Mouse (Mus musculus) brain, embryonic 14.5 days (tissue): ENCODE results near the gene Slc23a2. TPM values are rescaled to one million over a fixed set of nuclear protein-coding genes. Genes with fewer than 3 reads are reported as not detected.

Source experiments
- DNase-seq: peaks from one replicate; pipeline ENCODE4 v3.0.0-alpha.2; 2011; ENCODE audit warnings: low read depth
- CTCF ChIP-seq: fragments of 200-500 bp; IDR thresholded peaks from 2 replicates; pipeline ENCODE4 v1.5.1; 2012; ENCODE audit warnings: inconsistent platforms, mild to moderate bottlenecking, moderate library complexity, borderline replicate concordance; ENCODE audit not compliant: insufficient read depth, insufficient read length; ENCODE audit errors: extremely low read depth
- POLR2A ChIP-seq: fragments of 200-500 bp; IDR thresholded peaks from 2 replicates; pipeline ENCODE4 v1.6.1; 2012; ENCODE audit warnings: mild to moderate bottlenecking, inconsistent platforms, borderline replicate concordance; ENCODE audit not compliant: poor library complexity, insufficient read depth, insufficient read length, severe bottlenecking; ENCODE audit errors: extremely low read depth
- polyA plus RNA-seq: library from polyadenylated mRNA; depleted of rRNA; stranded (reverse); fragments of >200 nt; gene quantifications from 2 replicates; pipeline ENCODE4 v1.2.3, GENCODE M21; 2012

Slc23a2 gene
- polyA plus RNA-seq, 1 experiment = 40.9 TPM

DNA sequence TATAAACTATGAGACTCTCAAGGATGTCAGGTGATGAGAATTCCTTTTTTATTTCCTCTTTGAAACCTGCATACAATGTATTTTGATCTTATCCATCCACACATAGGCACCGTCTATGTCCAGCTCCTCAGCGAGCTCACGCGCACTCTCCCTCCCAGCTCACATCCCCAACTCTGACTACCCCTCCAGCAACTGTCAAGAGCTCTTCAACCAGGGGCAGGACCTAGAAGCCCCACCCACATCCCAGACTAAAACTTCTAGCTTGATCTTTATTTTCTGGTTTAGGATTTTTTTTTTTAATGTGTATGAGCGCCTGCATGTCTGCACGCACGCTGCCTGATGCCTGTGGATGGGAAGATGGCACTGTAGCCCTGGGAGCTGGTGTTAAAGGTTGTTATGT lies 14.9 kb downstream of the Slc23a2 start:
- TF ChIP-seq CTCF (no peak), POLR2A (no peak)
- no peak for DNase-seq

DNA sequence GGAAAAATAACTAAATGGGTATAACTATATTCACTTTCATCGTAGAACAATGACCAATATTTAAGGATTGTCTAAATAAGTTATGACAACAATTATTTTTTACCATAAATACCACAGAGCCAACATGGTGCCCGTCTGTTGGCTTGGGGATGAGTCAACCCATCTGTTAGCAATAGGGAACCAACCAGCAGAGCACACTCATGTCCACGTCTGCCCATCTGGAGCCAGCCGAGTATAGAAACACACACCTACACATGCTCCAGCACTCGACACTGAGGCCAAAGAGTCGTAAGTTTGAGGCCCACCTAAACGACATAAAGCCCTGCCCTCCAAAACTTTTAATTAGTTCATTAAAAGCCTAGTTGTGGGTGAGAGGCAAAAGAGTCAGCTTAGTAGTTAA lies 15.7 kb downstream of the Slc23a2 start:
- DNase-seq = no peak
- TF ChIP-seq POLR2A (no peak), CTCF (no peak)

DNA sequence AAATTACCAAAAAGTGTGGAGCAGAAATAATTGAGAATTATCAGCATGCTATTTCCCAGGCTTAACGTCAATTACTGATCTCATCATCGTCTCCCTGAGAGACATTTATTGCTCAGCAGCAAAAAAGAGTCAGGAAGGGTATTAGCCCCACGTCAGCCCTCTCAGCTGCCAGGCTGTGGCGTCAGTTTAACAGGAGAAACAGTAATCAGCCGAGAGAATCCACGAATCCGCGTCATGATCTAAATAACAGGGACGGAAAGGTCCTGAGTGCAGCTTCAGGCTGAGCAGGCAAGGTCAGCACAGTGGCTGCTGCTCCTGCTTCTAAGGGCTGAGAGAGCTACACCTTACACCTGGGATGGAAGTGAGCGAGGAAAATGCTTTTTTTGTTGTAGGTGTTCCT lies 17.0 kb downstream of the Slc23a2 start:
- no peak for TF ChIP-seq POLR2A

DNA sequence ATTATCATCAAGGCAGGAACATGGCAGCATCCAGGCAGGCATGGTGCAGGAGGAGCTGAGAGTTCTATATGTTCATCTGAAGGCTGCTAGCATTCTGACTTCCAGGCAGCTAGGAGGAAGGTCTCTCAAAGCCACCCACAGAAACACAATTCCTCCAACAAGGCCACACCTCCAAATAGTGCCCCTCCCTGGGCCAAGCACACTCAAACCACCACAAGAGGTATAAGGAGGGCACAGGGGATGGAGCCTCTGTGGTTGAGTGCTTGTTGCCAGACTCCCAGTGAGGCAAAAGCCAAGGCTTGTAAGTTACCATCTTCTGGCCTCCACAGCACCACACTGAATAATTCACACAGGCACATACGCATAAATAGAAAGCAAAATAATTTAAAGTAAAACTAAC lies 18.6 kb downstream of the Slc23a2 start:
- TF ChIP-seq CTCF (no peak), POLR2A (no peak)
- DNase-seq = no peak

More for the DNA sequence above, 17.0 kb downstream of the Slc23a2 start:
- DNase-seq = no peak

DNA sequence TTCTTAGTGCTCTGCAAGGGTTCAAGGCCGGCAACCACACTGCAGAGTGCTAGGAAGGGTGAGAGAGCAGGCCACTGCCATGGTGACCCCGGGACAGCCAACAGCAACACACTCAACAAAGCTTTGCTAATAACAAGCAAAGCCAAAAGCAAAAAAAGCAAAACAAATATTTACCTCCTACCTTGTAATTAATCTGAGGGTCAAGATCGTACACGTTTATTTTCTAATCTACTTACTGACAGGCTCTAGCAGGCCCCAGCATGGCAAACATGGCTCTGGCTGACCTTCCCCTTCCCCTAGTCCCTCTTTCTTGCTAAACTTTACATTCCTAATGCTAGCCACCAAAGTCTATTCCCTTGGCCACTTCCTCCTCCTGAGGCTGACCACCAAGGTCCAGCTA lies 21.8 kb downstream of the Slc23a2 start:
- DNase-seq = no peak
- TF ChIP-seq CTCF = no peak
- no peak for TF ChIP-seq POLR2A

DNA sequence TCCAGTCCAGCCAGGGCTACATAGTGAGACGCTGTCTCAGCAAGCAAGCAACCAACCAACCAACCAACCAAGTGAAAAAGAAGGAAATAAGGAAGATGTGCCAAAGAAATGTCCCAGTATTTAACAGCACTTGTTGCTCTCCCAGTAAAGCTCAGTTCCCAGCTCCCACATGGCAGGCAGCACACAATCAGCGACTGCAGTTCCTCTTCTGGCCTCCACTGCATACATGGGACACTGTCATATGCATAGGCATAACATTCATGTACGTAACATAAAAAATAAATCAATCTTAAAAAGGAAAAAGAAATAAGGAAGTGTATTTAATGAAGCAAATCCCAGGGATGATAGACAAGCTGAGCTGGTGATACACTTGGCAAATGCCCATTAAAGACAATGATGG lies 23.9 kb downstream of the Slc23a2 start:
- TF ChIP-seq POLR2A (no peak), CTCF (no peak)

DNA sequence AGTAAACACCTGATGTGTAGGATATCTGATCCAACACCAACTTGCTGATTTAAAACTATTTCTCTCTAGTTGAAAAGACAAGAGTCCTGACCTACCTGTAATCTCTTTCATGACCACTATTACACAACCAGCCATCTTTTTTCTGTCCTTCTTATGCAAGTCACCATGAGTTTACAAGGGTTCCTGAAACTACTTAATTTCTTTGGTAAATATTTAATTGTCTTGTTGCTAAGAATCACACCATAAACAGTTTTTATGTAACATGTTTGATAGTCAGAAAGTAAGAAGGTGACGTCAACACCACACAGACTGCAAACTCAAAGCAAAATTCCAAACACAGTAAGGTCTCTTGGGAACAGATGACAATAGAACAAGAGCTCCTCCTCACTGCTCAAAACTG lies 26.3 kb downstream of the Slc23a2 start:
- DNase-seq = no peak
- TF ChIP-seq CTCF (no peak), POLR2A (no peak)

More for the DNA sequence above, 23.9 kb downstream of the Slc23a2 start:
- DNase-seq = no peak

DNA sequence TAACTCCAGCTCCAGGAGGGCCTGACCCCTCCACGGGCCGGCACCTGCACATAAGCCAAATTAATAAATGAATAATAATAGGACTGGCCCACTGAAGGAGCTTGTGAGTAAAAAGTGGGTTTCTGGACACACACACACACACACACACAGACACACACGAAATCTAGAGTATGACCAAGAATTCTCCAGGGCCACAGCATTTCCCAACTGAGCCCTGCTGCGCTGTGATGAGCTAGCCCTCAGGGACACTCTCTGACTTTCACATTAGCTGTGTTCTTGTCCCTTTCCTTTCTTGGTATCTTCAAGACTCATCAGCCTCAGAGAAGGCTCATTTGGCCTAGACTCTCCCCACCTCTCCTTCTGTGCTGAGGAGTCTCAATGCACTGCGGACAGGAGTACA lies 29.0 kb downstream of the Slc23a2 start:
- DNase-seq = no peak
- TF ChIP-seq POLR2A = no peak
- no peak for TF ChIP-seq CTCF

DNA sequence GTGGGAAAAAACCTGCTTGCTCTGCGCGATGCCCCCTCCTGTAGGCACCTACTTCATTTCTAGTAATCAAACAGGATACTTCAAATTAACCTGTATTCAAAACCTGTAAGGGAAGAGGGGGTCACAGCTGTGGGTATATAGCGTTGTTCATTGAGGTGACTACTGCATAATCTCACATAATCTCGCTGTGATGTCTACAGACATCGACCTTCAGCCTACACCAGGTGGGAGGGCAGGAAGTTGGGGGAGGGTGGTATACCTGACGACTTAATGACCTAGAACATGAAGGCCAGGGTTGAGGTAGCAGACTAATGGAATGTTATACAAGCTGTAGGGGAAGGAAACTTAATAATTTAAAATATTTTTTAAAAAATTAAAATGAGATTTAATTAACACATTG lies 29.6 kb downstream of the Slc23a2 start:
- TF ChIP-seq POLR2A (no peak), CTCF (no peak)

DNA sequence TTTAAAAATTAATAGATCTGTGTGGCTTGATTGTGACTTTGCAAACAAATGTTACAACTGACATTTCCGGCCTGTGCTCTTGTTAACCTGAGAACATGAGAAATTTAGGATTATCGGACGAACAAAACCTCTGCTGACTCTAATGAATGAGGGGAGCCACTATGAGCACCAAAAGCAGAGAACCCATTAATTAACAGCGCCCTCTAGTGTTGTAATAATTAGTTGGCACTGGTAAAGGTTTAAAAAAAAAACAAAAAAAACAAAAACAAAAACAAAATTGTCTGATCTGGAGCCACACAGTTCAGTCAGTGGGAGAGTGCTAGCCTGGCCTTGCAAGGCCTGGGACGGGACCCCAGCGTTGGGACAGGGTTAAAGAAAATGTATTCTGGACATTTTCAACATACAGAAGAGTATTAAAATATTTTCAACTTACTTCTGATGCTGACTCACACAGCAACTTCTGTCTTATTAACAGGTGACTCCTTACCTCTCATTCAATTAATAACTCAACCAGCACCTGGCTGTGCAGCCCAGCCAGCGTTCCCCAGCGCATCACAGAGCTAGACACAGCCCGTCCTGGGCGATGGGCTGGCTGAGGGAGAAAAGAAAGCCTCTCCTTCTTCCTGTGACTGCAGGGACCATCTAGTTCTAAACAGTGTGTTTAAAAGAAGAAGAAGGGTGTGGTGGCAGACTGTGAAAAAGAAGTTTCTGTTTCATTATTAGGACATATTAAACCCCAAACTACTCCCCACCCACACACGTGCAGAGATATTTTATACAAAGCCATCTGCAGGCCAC lies 30.7 kb downstream of the Slc23a2 start:
- TF ChIP-seq POLR2A (no peak), CTCF (peak; percentile 32; the same call in 1 of the 2 replicates)
- peak; percentile 69 for DNase-seq

More for the DNA sequence above, 29.6 kb downstream of the Slc23a2 start:
- DNase-seq = no peak

DNA sequence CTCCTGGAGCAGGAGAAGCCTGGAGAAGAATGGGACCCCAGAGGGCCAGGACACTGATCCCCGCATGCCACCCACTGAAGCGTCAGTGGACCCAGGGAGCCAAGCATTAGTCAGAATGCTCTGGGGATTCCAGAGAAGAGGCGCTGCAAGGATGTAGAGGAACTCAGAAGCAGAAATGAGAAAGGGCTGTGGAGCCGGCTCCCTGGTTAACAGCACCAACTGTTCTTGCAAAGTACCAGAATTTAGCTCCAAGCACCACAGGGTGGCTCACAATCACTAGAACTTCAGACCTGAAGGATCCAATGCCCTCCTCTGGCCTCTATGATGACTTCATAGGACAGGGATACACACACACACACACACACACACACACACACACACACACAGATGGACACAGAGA lies 32.6 kb downstream of the Slc23a2 start:
- TF ChIP-seq POLR2A (no peak), CTCF (no peak)
- DNase-seq = no peak

DNA sequence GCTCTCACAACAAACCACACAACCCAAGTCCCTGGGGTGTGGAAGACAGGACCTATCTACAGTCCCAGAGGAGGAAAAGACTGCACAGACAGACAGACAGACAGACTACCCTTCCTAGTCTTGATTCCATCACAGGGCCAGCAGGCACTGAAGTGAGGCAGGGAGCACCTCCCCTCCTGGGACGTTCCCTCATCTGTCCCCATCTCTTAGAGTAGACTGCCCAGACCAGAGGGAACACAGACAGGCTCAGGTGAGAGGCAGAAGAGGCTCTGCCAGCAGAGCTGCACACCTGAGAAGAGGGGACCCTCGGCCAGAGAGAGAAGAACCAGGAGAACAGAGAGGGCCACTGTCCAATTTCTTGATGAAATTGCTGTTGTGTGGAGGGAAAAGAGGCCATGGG lies 33.0 kb downstream of the Slc23a2 start:
- TF ChIP-seq CTCF (no peak), POLR2A (no peak)
- no peak for DNase-seq

DNA sequence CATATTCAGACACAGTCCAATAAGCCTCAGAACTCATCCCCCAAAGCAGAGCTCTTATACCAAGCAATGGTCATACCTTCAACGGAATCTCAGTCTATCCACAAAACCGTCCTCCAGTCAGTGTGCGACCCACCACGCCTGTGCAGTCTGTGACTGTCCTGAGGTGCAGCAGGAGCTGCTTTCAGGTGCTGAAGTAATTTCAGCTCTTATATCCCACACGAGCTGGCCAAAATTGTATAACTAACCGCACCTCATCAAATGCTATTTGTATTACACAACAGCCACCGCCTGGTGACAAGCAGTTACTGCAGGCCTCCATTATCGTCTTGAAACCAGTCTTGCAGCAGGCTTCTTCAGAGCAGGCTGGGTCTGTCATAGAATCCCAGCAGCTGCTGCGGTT lies 33.6 kb downstream of the Slc23a2 start:
- TF ChIP-seq POLR2A = no peak
- TF ChIP-seq CTCF = peak; percentile 67; the same call in 1 of the 2 replicates
- DNase-seq = peak; percentile 82

DNA sequence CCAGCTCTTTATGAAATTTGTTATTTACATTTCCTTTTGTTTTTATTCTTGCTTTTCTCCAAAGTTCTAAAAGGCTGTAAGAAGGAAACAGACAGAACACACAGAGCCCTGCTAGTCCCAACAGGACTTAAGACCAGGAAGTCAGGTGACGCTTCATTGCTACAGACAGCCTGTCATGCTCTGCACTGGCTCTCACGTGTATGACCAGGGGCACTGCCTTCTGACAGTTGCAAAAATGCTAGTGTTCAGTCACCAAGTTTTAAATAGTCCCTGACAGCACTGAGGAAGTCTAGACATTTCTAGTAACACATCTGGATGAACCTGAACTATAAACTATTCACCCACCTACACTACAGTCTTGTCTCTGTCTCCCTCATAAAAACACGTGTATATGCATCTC lies 34.2 kb downstream of the Slc23a2 start:
- no peak for TF ChIP-seq POLR2A
- TF ChIP-seq CTCF = no peak
- DNase-seq = no peak
